Comparison of ENCODE assay signal across 13 mouse cellular contexts in the genomic region with DNA sequence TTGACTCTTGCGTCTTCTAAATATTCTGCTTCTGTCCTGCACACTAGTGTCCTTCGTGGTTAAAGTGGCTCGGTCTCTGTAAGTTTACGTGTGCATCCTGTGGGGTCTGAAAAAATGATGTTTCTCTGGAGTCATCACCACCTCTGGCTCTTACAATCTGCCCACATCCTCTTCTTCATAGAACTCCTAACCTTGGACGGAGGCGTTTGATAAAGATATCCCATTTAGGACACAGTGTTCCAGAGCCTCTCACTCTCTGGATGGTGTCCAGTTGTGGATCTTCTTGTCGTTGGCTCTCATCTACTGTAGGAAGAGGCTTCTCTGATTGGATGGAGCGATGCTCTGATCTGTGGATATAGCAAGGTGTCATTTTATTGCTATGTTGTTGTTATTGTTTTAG.
DNase-seq lines count a peak whose midpoint lies in the region; ATAC-seq and TF ChIP-seq lines count a peak whose summit lies in the region.
"Had no signal": no experiment of that assay in that cellular context is flagged by ENCODE, and none has a peak within 500 bp of the region (broad histone marks: within the 10 kb centered on the region; RNA-seq: fewer than 3 reads in every experiment).

No protein-coding gene starts in this region.

- H3K27me3 ChIP-seq in lung, embryonic 14.5 days (ENCODE audit: insufficient read depth, low read length) = no peaks in the 10 kb centered on the region
- no peaks in the 10 kb centered on the region for H3K27me3 ChIP-seq in heart, embryonic 11.5 days (ENCODE audit: control insufficient read depth, insufficient read depth, low read length)
- H3K27me3 ChIP-seq in hindbrain, embryonic 11.5 days (ENCODE audit: control insufficient read depth, insufficient read depth, low read length) = no peaks in the 10 kb centered on the region
- H3K27me3 ChIP-seq: embryonic facial prominence, embryonic 15.5 days; forebrain, embryonic 15.5 days; limb, embryonic 15.5 days; neural tube, embryonic 12.5 days had no signal

- H3K27ac ChIP-seq in lung, embryonic 14.5 days (ENCODE audit: low read depth) = peak overlapping the region; percentile 93; the same call in 1 of the 2 replicates
- peak overlapping the region; percentile 90; the same call in 1 of the 2 replicates for H3K27ac ChIP-seq in heart, embryonic 11.5 days (ENCODE audit: low read depth, low read length)
- no peak overlapping the region for H3K27ac ChIP-seq in hindbrain, embryonic 11.5 days (ENCODE audit: low read depth, low read length)
- H3K27ac ChIP-seq: embryonic facial prominence, embryonic 15.5 days; forebrain, embryonic 15.5 days; neural tube, embryonic 12.5 days had no signal

- no peak overlapping the region for H3K4me3 ChIP-seq in lung, embryonic 14.5 days (ENCODE audit: low read depth, low read length)
- H3K4me3 ChIP-seq in lung, adult 2 months (replicated peaks; ENCODE audit: extremely low read depth, low read depth, low read length) = no peak overlapping the region
- H3K4me3 ChIP-seq in heart, embryonic 11.5 days (ENCODE audit: low read depth, low read length) = no peak overlapping the region
- no peak overlapping the region for H3K4me3 ChIP-seq in hindbrain, embryonic 11.5 days (ENCODE audit: low read depth, low read length)
- H3K4me3 ChIP-seq: embryonic facial prominence, embryonic 15.5 days; forebrain, embryonic 15.5 days; limb, embryonic 15.5 days; neural tube, embryonic 12.5 days had no signal

- no peak for TF ChIP-seq POLR2A in lung, adult 2 months (IDR thresholded peaks at IDR 0.05; ENCODE audit: borderline replicate concordance, extremely low read depth, low read depth, low read length)

- H3K4me1 ChIP-seq in lung, embryonic 14.5 days (ENCODE audit: insufficient read depth) = peaks cover 40% of the 10 kb centered on the region
- peaks cover 32% of the 10 kb centered on the region for H3K4me1 ChIP-seq in lung, adult 2 months (ENCODE audit: control insufficient read depth, insufficient read depth, low read length)
- H3K4me1 ChIP-seq in heart, embryonic 11.5 days (ENCODE audit: control insufficient read depth, insufficient read depth, low read length) = peaks cover 56% of the 10 kb centered on the region
- H3K4me1 ChIP-seq in hindbrain, embryonic 11.5 days (replicated peaks; ENCODE audit: control insufficient read depth, insufficient read depth, low read length) = peaks cover 17% of the 10 kb centered on the region

- DNase-seq in heart, adult 8-10 months (ENCODE audit: low spot score) = peak; percentile 69
- DNase-seq in heart, postnatal 14 days = no peak
- DNase-seq in lung, embryonic 14.5 days = no peak
- DNase-seq in lung, adult 2 months = no peak
- peak; percentile 71 for DNase-seq in lung, postnatal 36 days
- no peak for DNase-seq in hindbrain, embryonic 11.5 days (ENCODE audit: low spot score)
- DNase-seq: cerebellum, postnatal 25 days had no signal

- intact Hi-C loops in heart, postnatal 14 days (cut with DNase I) = no loop called here

- no peak for TF ChIP-seq CTCF in lung, embryonic 14.5 days (IDR thresholded peaks at IDR 0.05; ENCODE audit: low read depth)
- TF ChIP-seq CTCF in lung, adult 2 months (IDR thresholded peaks at IDR 0.05; ENCODE audit: insufficient read depth, low read length) = no peak

- no peak overlapping the region for H3K9ac ChIP-seq in lung, embryonic 14.5 days
- H3K9ac ChIP-seq in heart, embryonic 11.5 days (ENCODE audit: low read depth, low read length) = no peak overlapping the region
- no peak overlapping the region for H3K9ac ChIP-seq in hindbrain, embryonic 11.5 days (ENCODE audit: low read depth, low read length)
- H3K9ac ChIP-seq: embryonic facial prominence, embryonic 15.5 days; forebrain, embryonic 15.5 days; limb, embryonic 15.5 days; neural tube, embryonic 12.5 days had no signal

- H3K4me2 ChIP-seq in lung, embryonic 14.5 days = no peak overlapping the region
- H3K4me2 ChIP-seq in heart, embryonic 11.5 days = no peak overlapping the region
- no peak overlapping the region for H3K4me2 ChIP-seq in hindbrain, embryonic 11.5 days (replicated peaks; ENCODE audit: low read depth, low read length)
- H3K4me2 ChIP-seq: embryonic facial prominence, embryonic 15.5 days; forebrain, embryonic 15.5 days; limb, embryonic 15.5 days; neural tube, embryonic 12.5 days had no signal

- 77% methylated on average over 8 of the region's 8 CpGs for WGBS in lung, embryonic 14.5 days
- WGBS in lung, adult 2 months = 57% methylated on average over 8 of the region's 8 CpGs
- 79% methylated on average over 8 of the region's 8 CpGs for WGBS in heart, embryonic 11.5 days (ENCODE audit: insufficient replicate concordance)
- WGBS in hindbrain, embryonic 11.5 days = 95% methylated on average over 8 of the region's 8 CpGs

- no peak for ATAC-seq in lung, embryonic 14.5 days (ENCODE audit: insufficient read depth)
- ATAC-seq in heart, embryonic 11.5 days (replicated peaks; ENCODE audit: insufficient number of reproducible peaks, low FRiP score, low TSS enrichment) = no peak
- ATAC-seq in hindbrain, embryonic 11.5 days (ENCODE audit: low FRiP score) = no peak
- ATAC-seq in activated CD4-positive, CD25-positive, alpha-beta regulatory T cell, adult 4 months = no peak
- ATAC-seq: forebrain, embryonic 15.5 days had no signal

- H3K36me3 ChIP-seq in lung, embryonic 14.5 days (ENCODE audit: insufficient read depth) = no peaks in the 10 kb centered on the region
- H3K36me3 ChIP-seq in heart, embryonic 11.5 days (ENCODE audit: control insufficient read depth, insufficient read depth, low read length) = no peaks in the 10 kb centered on the region
- no peaks in the 10 kb centered on the region for H3K36me3 ChIP-seq in hindbrain, embryonic 11.5 days (ENCODE audit: control insufficient read depth, insufficient read depth, low read length)
- H3K36me3 ChIP-seq: embryonic facial prominence, embryonic 15.5 days; forebrain, embryonic 15.5 days; limb, embryonic 15.5 days; neural tube, embryonic 12.5 days had no signal

- H3K9me3 ChIP-seq in lung, embryonic 14.5 days (ENCODE audit: low read depth, low read length) = no peaks in the 10 kb centered on the region
- no peaks in the 10 kb centered on the region for H3K9me3 ChIP-seq in heart, embryonic 11.5 days (replicated peaks; ENCODE audit: control insufficient read depth, low read length)
- no peaks in the 10 kb centered on the region for H3K9me3 ChIP-seq in hindbrain, embryonic 11.5 days (ENCODE audit: control insufficient read depth, low read length)
- H3K9me3 ChIP-seq: embryonic facial prominence, embryonic 15.5 days; forebrain, embryonic 15.5 days; limb, embryonic 15.5 days; neural tube, embryonic 12.5 days had no signal

Comparison
In these comparisons a context has a peak if more than half of its experiments do, and no peak if none do; other contexts are left out.
1. DNase-seq: peak in heart, adult 8-10 months (single experiment) and lung, postnatal 36 days (single experiment); none in heart, postnatal 14 days (0 of 2), lung, embryonic 14.5 days (single experiment), lung, adult 2 months (single experiment) and hindbrain, embryonic 11.5 days (single experiment).